Mouse (Mus musculus): ENCODE data around the gene Nlrc5.
A peak's percentile ranks its signal among the peaks of the same experiment; 100 is the strongest.

Gene Nlrc5

DNA sequence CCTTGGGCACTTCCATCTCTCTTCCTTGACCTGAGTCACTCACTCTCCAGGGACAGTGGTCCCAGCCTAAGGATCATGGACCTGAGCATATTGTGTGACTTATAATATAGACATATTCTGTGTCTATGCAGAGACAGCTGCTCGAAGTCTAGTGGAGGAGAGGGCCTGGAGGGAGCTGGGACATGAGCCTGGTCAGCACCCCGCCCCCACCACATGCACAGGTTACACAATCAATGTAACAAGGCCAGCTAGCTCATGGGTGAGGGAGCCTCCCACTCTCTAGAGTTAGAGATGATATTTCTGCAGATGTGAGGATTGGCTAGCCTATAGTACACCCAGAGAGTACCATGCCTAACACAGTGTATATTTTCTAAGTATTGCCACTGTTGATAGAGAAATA is 36.6 kb downstream of the Nlrc5 start:
- DNase-seq (ENCODE audit: low read depth) = no peak

GRCm38 (mm10) chr8:94471281-94471680 is 37.1 kb downstream of the Nlrc5 start:
- no peak for DNase-seq (ENCODE audit: low read depth)

GRCm38 (mm10) chr8:94472741-94473140 is 38.6 kb downstream of the Nlrc5 start:
- DNase-seq (ENCODE audit: low read depth) = no peak

DNA sequence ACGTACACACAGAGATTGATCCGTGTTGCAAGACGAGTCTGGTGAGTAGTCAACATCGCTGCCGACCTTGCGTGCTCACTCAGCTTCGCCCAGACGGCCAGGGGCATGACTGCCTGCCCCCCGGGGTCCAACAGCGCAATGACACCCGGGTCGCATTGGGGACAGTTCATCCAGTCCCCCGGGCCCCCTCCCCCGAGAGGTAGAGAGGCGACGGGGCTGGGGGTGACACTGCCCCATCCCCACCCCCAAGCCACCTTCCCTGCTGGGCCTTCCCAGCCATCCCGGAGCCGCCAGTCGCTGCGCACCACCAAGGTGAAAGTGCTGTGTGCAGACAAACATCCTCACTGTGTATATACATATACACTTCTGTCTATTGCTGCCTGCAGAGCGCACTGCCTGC is 39.3 kb downstream of the Nlrc5 start:
- no peak for DNase-seq (ENCODE audit: low read depth)

DNA sequence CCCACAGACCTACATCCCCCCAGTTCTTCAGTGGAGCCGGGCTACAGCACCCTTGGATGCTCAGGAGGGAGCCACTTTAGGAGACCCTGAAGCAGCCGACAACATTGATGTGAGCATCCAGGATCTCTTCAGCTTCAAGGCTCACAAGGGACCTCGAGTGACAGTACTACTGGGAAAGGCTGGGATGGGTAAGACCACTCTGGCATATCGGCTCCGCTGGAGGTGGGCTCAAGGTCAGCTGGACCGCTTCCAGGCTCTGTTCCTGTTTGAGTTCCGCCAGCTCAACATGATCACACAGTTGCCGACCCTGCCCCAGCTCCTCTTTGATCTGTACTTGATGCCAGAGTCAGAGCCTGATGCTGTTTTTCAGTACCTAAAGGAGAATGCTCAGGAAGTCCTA is 41.6 kb downstream of the Nlrc5 start:
- DNase-seq (ENCODE audit: low read depth) = no peak

DNA sequence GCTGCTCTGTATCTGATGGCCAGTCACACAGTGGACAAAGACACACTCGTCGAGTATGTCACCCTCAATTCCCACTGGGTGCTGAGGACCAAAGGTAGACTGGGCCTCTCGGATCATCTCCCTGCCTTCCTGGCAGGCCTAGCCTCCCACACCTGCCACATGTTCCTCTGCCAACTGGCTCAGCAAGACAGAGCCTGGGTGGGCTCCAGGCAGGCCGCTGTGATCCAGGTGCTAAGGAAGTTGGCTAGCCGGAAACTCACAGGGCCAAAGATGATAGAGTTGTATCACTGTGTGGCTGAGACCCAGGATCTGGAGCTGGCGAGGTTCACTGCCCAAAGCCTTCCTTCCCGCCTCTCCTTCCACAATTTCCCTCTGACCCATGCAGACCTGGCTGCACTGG is 42.7 kb downstream of the Nlrc5 start:
- DNase-seq (ENCODE audit: low read depth) = no peak

GRCm38 (mm10) chr8:94482051-94482450 is 47.9 kb downstream of the Nlrc5 start:
- DNase-seq (ENCODE audit: low read depth) = no peak

DNA sequence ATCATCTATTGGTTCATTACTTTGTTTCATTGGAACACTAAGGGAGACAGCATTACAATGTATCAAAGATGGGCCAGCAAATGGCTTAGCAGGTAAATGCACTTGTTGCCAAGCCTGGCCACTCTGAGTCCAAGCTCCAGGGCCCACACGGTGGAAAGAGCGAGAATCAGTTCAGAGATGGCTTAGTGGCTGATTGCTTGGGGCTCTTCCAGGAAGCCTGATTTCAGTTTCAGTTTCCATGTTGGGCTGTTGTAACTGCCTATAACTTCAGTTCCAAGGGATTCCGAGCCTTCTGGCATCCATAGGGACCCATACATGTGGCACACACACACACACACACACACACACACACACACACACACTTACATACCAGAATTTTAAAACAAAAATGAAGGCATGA is 51.1 kb downstream of the Nlrc5 start:
- no peak for DNase-seq (ENCODE audit: low read depth)

GRCm38 (mm10) chr8:94485882-94486281 is 51.7 kb downstream of the Nlrc5 start:
- DNase-seq (ENCODE audit: low read depth) = no peak

DNA sequence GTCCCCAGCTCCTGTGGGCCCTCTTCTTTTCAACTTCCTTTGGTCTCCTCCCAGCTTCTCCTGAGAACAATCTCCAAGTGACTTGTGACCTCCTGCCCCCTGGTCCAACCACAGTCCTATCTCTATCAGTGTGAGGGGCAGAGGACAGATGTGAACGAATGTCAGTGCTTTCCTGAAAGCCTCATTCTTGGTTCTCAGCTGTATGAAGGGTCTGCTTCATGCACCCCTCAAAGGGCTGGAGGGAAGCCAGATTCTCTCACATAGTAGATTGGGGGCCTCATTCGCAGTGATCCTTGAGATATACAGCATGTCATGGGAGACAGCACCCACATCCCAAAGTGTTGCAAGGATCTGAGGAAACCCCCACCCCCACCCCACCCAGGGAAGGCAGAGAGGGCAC is 53.9 kb downstream of the Nlrc5 start:
- DNase-seq (ENCODE audit: low read depth) = no peak

DNA sequence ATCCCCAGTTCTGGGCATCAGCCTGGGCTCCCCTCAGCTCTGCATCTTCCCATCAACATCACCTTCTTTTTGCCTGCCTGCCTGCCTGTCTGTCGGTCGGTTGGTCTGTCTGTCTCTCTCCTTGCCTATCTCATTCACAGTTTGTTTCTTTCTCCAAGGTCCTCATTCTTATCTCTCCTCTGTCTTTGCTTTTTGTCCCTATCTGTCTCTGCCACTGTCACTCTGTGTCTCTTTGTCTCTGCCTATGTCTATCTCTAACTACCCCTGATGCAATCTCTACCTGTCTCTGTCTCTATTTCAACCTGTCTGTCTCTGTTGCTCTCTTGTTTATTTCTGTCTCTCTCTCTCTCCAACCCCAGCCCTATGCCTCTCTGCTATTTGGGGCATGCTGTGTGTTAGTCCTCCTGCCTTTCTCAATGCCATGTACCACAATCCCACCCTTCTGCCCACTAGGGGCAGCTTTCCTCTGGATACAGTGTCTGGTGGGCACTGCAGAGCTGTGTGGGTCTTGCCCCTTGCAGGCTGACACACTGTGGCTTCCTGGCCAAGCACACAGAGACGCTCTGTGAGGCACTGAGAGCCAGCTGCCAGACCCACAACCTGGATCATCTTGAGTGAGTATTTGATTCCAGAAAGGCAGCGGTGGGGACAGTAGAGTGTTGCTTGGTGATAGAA is 55.8 kb downstream of the Nlrc5 start:
- DNase-seq (ENCODE audit: low read depth) = no peak

GRCm38 (mm10) chr8:94492021-94492681 is 58.0 kb downstream of the Nlrc5 start:
- peak; percentile 40 for DNase-seq (ENCODE audit: low read depth)

GRCm38 (mm10) chr8:94493240-94493639 is 59.1 kb downstream of the Nlrc5 start:
- DNase-seq (ENCODE audit: low read depth) = no peak

DNA sequence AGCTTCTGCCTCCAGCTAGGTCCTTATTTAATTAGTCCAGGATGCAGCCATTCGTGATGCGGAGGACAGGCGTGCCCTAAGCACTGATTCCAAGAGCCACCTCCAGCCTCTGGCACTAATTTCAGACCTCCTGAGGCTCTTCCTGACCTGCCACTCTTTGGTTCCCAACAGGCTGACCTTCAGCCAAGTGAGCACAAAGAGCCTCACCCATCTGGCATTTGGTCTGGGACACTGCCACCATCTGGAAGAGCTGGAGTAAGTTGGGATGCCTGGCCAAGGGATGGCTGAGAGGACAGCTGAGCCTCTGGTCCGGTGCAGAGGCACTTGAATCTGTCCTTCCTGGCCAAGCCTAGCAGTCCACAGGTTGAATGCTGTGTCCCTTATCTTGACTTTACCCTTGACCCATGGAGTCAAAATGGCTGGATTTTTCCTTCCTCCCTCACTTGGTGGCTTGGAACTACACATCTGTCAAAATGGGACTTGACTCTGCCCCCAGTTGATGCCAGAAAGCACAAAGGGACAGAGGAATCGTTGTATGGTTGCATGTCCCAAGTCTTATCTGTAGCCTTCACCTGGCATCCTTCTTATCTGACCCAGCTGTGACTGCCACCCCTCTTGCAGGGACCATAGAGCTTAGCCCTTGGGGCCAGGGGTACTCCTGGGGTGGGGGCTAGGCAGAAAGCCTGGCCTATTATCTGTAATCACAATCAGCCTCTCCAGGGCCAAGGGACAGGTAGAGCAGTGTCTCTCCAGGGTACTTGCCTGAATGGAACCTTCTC is 81.5 kb downstream of the Nlrc5 start:
- DNase-seq (ENCODE audit: low read depth) = no peak

DNA sequence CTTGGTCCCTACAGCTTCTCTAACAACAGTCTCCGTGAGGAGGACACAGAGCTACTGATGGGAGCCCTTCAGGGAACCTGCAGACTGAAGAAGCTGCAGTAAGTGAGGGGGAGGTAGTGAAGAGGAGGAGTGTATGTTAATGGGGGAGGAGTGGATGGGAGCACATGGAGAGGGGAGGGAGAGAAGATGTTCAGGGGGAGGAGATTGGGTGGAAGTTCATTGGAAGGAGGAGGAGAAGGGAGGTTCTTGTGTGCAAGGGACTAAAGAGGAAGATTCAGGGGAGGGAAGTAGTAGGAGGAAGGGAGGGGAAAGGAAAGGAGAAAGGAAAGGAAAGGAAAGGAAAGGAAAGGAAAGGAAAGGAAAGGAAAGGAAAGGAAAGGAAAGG is 82.0 kb downstream of the Nlrc5 start:
- no peak for DNase-seq (ENCODE audit: low read depth)

DNA sequence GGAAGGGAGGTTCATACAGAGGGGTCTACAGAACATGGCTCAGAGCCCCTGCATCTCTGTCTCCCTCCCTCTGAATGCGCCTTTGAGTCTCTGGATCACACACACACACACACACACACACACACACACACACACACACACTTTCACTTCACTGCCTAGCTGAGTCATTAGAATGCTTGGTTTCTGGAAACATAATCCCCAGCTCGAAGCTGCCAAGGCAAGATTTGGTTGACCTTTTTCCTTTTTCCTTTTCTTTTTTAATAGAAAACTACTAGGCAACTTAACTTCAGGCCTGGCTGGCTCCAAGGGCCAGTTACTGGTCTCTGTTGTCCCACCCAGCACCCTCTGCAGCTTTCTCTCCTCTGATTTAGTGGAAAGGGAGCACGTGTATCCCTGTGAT is 82.6 kb downstream of the Nlrc5 start:
- peak; percentile 67 for DNase-seq (ENCODE audit: low read depth)

GRCm38 (mm10) chr8:94518331-94518730 is 84.2 kb downstream of the Nlrc5 start:
- DNase-seq (ENCODE audit: low read depth) = no peak

- no peak for DNase-seq (ENCODE audit: low read depth)
Measured at GRCm38 (mm10) chr8:94519021-94519420, 84.9 kb downstream of the Nlrc5 start.

GRCm38 (mm10) chr8:94521481-94521880 is 87.3 kb downstream of the Nlrc5 start:
- no peak for DNase-seq (ENCODE audit: low read depth)

- no peak for DNase-seq (ENCODE audit: low read depth)
Measured at GRCm38 (mm10) chr8:94522482-94522881, 88.3 kb downstream of the Nlrc5 start.

- DNase-seq (ENCODE audit: low read depth) = no peak
Measured at GRCm38 (mm10) chr8:94524554-94524953, 90.4 kb downstream of the Nlrc5 start.

DNA sequence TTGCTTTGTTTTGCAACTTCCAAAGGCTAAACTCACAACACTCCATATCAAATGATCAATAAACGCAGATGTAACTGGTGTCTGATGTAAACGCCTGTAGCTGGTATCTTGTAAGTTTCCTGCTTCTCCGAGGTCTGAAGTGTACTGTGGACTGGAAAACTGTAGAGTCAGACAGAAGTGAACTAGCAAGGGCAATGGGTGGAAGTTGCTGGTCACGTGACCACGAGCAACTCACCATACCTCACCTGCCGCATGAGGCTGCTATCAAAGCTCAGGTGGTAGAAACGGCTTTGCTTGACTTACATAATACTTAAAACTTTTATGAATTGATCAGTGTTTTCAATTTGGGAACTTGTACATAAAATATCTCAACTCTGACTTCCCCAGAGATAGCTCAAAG is 93.0 kb downstream of the Nlrc5 start:
- no peak for DNase-seq (ENCODE audit: low read depth)

- peak; percentile 53 for DNase-seq (ENCODE audit: low read depth)
Measured at GRCm38 (mm10) chr8:94528245-94528644, 94.1 kb downstream of the Nlrc5 start.
